In the genomic region with DNA sequence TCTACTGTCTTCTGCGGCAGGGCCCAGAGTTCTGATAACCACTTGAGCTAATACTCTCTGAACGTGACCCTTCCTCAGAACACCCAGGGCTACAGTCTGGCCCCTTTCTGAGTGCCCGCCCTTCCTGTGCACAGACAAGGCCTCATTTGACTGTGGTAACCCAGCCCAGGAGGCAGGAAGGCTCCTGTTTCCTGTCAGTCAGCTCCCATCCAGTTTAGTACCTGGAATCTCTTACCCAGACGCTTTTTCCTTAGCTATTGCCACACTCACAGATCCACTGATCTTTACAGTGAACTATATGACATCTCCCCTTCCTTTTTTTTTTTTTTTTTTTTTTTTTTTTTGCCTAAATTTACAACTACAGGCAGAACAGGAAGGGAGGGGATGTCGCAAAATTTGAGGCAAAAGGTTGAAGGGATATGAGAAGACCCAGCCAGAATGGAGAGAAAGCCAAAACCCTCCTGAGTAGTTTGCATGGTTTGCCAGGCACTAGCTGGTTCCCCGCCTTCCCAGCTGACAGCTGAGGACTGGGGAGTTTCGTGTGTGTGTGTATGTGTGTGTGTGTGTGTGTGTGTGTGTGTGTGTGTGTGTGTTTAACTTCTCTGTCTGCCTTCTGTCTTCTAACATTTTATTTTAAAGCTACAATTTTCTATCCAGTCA, we compare ENCODE assay signal across 8 mouse cellular contexts.
A peak's percentile ranks its signal among the peaks of the same experiment; 100 is the strongest.
DNase-seq lines count a peak whose midpoint lies in the region; ATAC-seq and TF ChIP-seq lines count a peak whose summit lies in the region.

No protein-coding gene starts in this region.

- H3K36me3 ChIP-seq in embryonic facial prominence, embryonic 11.5 days (replicated peaks; ENCODE audit: control insufficient read depth, insufficient read depth, low read depth, low read length) = no peaks in the 10 kb centered on the region
- H3K36me3 ChIP-seq in intestine, embryonic 16.5 days (ENCODE audit: control insufficient read depth, insufficient read depth, low read length) = no peaks in the 10 kb centered on the region
- no peaks in the 10 kb centered on the region for H3K36me3 ChIP-seq in liver, postnatal 0 days (replicated peaks; ENCODE audit: insufficient read depth, low read length)
- H3K36me3 ChIP-seq in midbrain, embryonic 16.5 days (ENCODE audit: control insufficient read depth, insufficient read depth, low read length) = no peaks in the 10 kb centered on the region
- no peaks in the 10 kb centered on the region for H3K36me3 ChIP-seq in midbrain, embryonic 14.5 days (ENCODE audit: control insufficient read depth, insufficient read depth, low read length)

- H3K27ac ChIP-seq in embryonic facial prominence, embryonic 11.5 days (replicated peaks; ENCODE audit: low read depth, low read length) = no peak overlapping the region
- H3K27ac ChIP-seq in intestine, embryonic 16.5 days (ENCODE audit: low read length) = peak overlapping the region; percentile 57; the same call in 1 of the 2 replicates
- peak overlapping the region; percentile 72 for H3K27ac ChIP-seq in liver, postnatal 0 days (ENCODE audit: low read depth)
- no peak overlapping the region for H3K27ac ChIP-seq in midbrain, embryonic 16.5 days (ENCODE audit: low read length)
- H3K27ac ChIP-seq in midbrain, embryonic 14.5 days (replicated peaks; ENCODE audit: low read depth, low read length) = no peak overlapping the region

- no peak for TF ChIP-seq POLR2A in lung, adult 2 months (IDR thresholded peaks at IDR 0.05; ENCODE audit: borderline replicate concordance, extremely low read depth, low read depth, low read length)

- ATAC-seq in embryonic facial prominence, embryonic 11.5 days (replicated peaks; ENCODE audit: insufficient number of reproducible peaks, low FRiP score, low TSS enrichment, low read depth) = peak; percentile 44; the same call in 1 of the 2 replicates
- peak; percentile 69 for ATAC-seq in intestine, embryonic 16.5 days
- ATAC-seq in liver, postnatal 0 days = peak; percentile 31
- no peak for ATAC-seq in midbrain, embryonic 16.5 days
- ATAC-seq in midbrain, embryonic 14.5 days (ENCODE audit: low FRiP score, low TSS enrichment) = no peak

- WGBS in lung, adult 2 months = 16% methylated on average over 7 of the region's 7 CpGs
- WGBS in embryonic facial prominence, embryonic 11.5 days = 33% methylated on average over 7 of the region's 7 CpGs
- 44% methylated on average over 7 of the region's 7 CpGs for WGBS in intestine, embryonic 16.5 days
- WGBS in liver, postnatal 0 days (ENCODE audit: insufficient replicate concordance) = 23% methylated on average over 7 of the region's 7 CpGs
- WGBS in midbrain, embryonic 16.5 days = 67% methylated on average over 7 of the region's 7 CpGs
- WGBS in midbrain, embryonic 14.5 days = 68% methylated on average over 7 of the region's 7 CpGs

- H3K4me1 ChIP-seq in lung, adult 2 months (ENCODE audit: control insufficient read depth, insufficient read depth, low read length) = peaks cover 6% of the 10 kb centered on the region; the same call in 1 of the 2 replicates
- no peaks in the 10 kb centered on the region for H3K4me1 ChIP-seq in embryonic facial prominence, embryonic 11.5 days (ENCODE audit: control insufficient read depth, insufficient read depth, low read length)
- H3K4me1 ChIP-seq in intestine, embryonic 16.5 days (ENCODE audit: control insufficient read depth, insufficient read depth, low read length) = peaks cover 3% of the 10 kb centered on the region; the same call in 1 of the 2 replicates
- peaks cover 5% of the 10 kb centered on the region for H3K4me1 ChIP-seq in liver, postnatal 0 days (ENCODE audit: insufficient read depth)
- no peaks in the 10 kb centered on the region for H3K4me1 ChIP-seq in midbrain, embryonic 16.5 days (ENCODE audit: control insufficient read depth, insufficient read depth, low read length)
- no peaks in the 10 kb centered on the region for H3K4me1 ChIP-seq in midbrain, embryonic 14.5 days (ENCODE audit: control insufficient read depth, insufficient read depth, low read length)

- no peak overlapping the region for H3K4me3 ChIP-seq in lung, adult 2 months (replicated peaks; ENCODE audit: extremely low read depth, low read depth, low read length)
- no peak overlapping the region for H3K4me3 ChIP-seq in embryonic facial prominence, embryonic 11.5 days (ENCODE audit: low read depth, low read length)
- H3K4me3 ChIP-seq in intestine, embryonic 16.5 days (ENCODE audit: low read length) = no peak overlapping the region
- no peak overlapping the region for H3K4me3 ChIP-seq in liver, postnatal 0 days (ENCODE audit: low read depth, low read length)
- no peak overlapping the region for H3K4me3 ChIP-seq in midbrain, embryonic 16.5 days (ENCODE audit: low read depth, low read length)
- H3K4me3 ChIP-seq in midbrain, embryonic 14.5 days (replicated peaks; ENCODE audit: low read depth, low read length) = no peak overlapping the region

- no peak for TF ChIP-seq CTCF in lung, adult 2 months (IDR thresholded peaks at IDR 0.05; ENCODE audit: insufficient read depth, low read length)
- TF ChIP-seq CTCF in liver, postnatal 0 days (IDR thresholded peaks at IDR 0.05; ENCODE audit: low read depth) = no peak

- no peak overlapping the region for H3K9ac ChIP-seq in embryonic facial prominence, embryonic 11.5 days (replicated peaks; ENCODE audit: low read length)
- no peak overlapping the region for H3K9ac ChIP-seq in intestine, embryonic 16.5 days (ENCODE audit: low read depth, low read length)
- H3K9ac ChIP-seq in liver, postnatal 0 days (replicated peaks) = no peak overlapping the region
- no peak overlapping the region for H3K9ac ChIP-seq in midbrain, embryonic 16.5 days (ENCODE audit: low read depth, low read length)
- no peak overlapping the region for H3K9ac ChIP-seq in midbrain, embryonic 14.5 days (replicated peaks; ENCODE audit: low read length)

- no peak overlapping the region for H3K4me2 ChIP-seq in embryonic facial prominence, embryonic 11.5 days (ENCODE audit: low read depth, low read length)
- no peak overlapping the region for H3K4me2 ChIP-seq in intestine, embryonic 16.5 days (ENCODE audit: low read depth, low read length)
- no peak overlapping the region for H3K4me2 ChIP-seq in liver, postnatal 0 days (ENCODE audit: low read depth, low read length)
- H3K4me2 ChIP-seq in midbrain, embryonic 16.5 days (ENCODE audit: low read length) = no peak overlapping the region
- no peak overlapping the region for H3K4me2 ChIP-seq in midbrain, embryonic 14.5 days (ENCODE audit: low read length)

- no peaks in the 10 kb centered on the region for H3K9me3 ChIP-seq in embryonic facial prominence, embryonic 11.5 days (replicated peaks; ENCODE audit: control insufficient read depth, low read length)
- no peaks in the 10 kb centered on the region for H3K9me3 ChIP-seq in intestine, embryonic 16.5 days (ENCODE audit: control insufficient read depth, low read length)
- H3K9me3 ChIP-seq in liver, postnatal 0 days (ENCODE audit: low read length) = no peaks in the 10 kb centered on the region
- H3K9me3 ChIP-seq in midbrain, embryonic 16.5 days (replicated peaks; ENCODE audit: control insufficient read depth, low read length, poor library complexity, severe bottlenecking) = no peaks in the 10 kb centered on the region
- no peaks in the 10 kb centered on the region for H3K9me3 ChIP-seq in midbrain, embryonic 14.5 days (ENCODE audit: control insufficient read depth, low read length)

- peak; percentile 51 to 68 for DNase-seq in lung, adult 18-20 months
- DNase-seq in lung, adult 2 months = no peak
- peak; percentile 44 for DNase-seq in embryonic facial prominence, embryonic 11.5 days (ENCODE audit: low spot score)
- no peak for DNase-seq in liver, postnatal 0 days
- no peak for DNase-seq in testis, postnatal 10 days (ENCODE audit: low spot score)
- DNase-seq in midbrain, embryonic 14.5 days = no peak

- no peak for TF ChIP-seq EP300 in liver, postnatal 0 days (IDR thresholded peaks at IDR 0.05; ENCODE audit: low read depth)

- H3K27me3 ChIP-seq in embryonic facial prominence, embryonic 11.5 days (ENCODE audit: control insufficient read depth, insufficient read depth, low read length) = no peaks in the 10 kb centered on the region
- H3K27me3 ChIP-seq in intestine, embryonic 16.5 days (replicated peaks; ENCODE audit: control insufficient read depth, insufficient read depth, low read length) = no peaks in the 10 kb centered on the region
- H3K27me3 ChIP-seq in liver, postnatal 0 days (ENCODE audit: insufficient read depth, low read length) = no peaks in the 10 kb centered on the region
- H3K27me3 ChIP-seq in midbrain, embryonic 16.5 days (ENCODE audit: control insufficient read depth, insufficient read depth, low read depth, low read length) = no peaks in the 10 kb centered on the region
- no peaks in the 10 kb centered on the region for H3K27me3 ChIP-seq in midbrain, embryonic 14.5 days (ENCODE audit: control insufficient read depth, insufficient read depth, low read length)

Comparison
In these comparisons a context has a peak if more than half of its experiments do, and no peak if none do; other contexts are left out.
1. DNase-seq: peak in lung, adult 18-20 months (2 of 2) and embryonic facial prominence, embryonic 11.5 days (single experiment); none in lung, adult 2 months (single experiment), liver, postnatal 0 days (single experiment), testis, postnatal 10 days (single experiment) and midbrain, embryonic 14.5 days (single experiment).
2. ATAC-seq: peak in embryonic facial prominence, embryonic 11.5 days (single experiment), intestine, embryonic 16.5 days (single experiment) and liver, postnatal 0 days (single experiment); none in midbrain, embryonic 16.5 days (single experiment) and midbrain, embryonic 14.5 days (single experiment).
3. H3K27ac ChIP-seq: peak in intestine, embryonic 16.5 days (single experiment) and liver, postnatal 0 days (single experiment); none in embryonic facial prominence, embryonic 11.5 days (single experiment), midbrain, embryonic 16.5 days (single experiment) and midbrain, embryonic 14.5 days (single experiment).